Mouse (Mus musculus) thymus, adult 2 months (tissue): ENCODE results near the gene Rimbp2. TPM values are rescaled to one million over a fixed set of nuclear protein-coding genes. Genes with fewer than 3 reads are reported as not detected.

Source experiments
- DNase-seq: peaks from one replicate; pipeline ENCODE4 v3.0.0; 2021
- H3K27ac ChIP-seq: fragments of 200-500 bp; 2 replicates; pipeline ENCODE4 v1.5.1; 2012; ENCODE audit warnings: low read length, control low read depth; ENCODE audit not compliant: control insufficient read depth, insufficient read depth
- H3K27me3 ChIP-seq: fragments of 200-500 bp; 2 replicates; pipeline ENCODE4 v1.6.1; 2012; ENCODE audit warnings: mild to moderate bottlenecking, low read length, moderate library complexity, mixed read lengths; ENCODE audit not compliant: control insufficient read depth, insufficient read depth
- H3K36me3 ChIP-seq: fragments of 200-500 bp; 2 replicates; pipeline ENCODE4 v1.6.1; 2012; ENCODE audit warnings: mild to moderate bottlenecking, low read length, moderate library complexity; ENCODE audit not compliant: control insufficient read depth, insufficient read depth
- H3K4me1 ChIP-seq: fragments of 200-500 bp; replicated peaks from 2 replicates; pipeline ENCODE4 v1.6.1; 2012; ENCODE audit warnings: low read length; ENCODE audit not compliant: control insufficient read depth, insufficient read depth
- H3K4me3 ChIP-seq: fragments of 200-500 bp; 2 replicates; pipeline ENCODE4 v1.5.1; 2012; ENCODE audit warnings: mild to moderate bottlenecking, low read length, control low read depth, moderate library complexity; ENCODE audit not compliant: control insufficient read depth, insufficient read depth
- CTCF ChIP-seq: fragments of 200-500 bp; IDR thresholded peaks from 2 replicates; pipeline ENCODE4 v1.5.1; 2012; ENCODE audit warnings: mild to moderate bottlenecking, control low read depth, low read length, moderate library complexity, borderline replicate concordance; ENCODE audit not compliant: control insufficient read depth, poor library complexity, insufficient read depth; ENCODE audit errors: extremely low read depth
- POLR2A ChIP-seq: fragments of 200-500 bp; IDR thresholded peaks from 2 replicates; pipeline ENCODE4 v1.6.1; 2012; ENCODE audit warnings: mild to moderate bottlenecking, low read length, control low read depth, moderate library complexity; ENCODE audit not compliant: control insufficient read depth, poor library complexity, insufficient read depth; ENCODE audit errors: extremely low read depth
- WGBS: fragments of 180-500 bp; shearing (Covaris S2); methylation state at CpG from one replicate; pipeline ENCODE4 v1.1.7; 2018; 5-methylcytosine and 5-hydroxymethylcytosine counted together
- polyA plus RNA-seq: library from polyadenylated mRNA; depleted of rRNA; stranded (reverse); fragments of >200 nt; gene quantifications from 2 replicates; pipeline ENCODE4 v1.2.3, GENCODE M21; 2012

Rimbp2 gene
- polyA plus RNA-seq, 1 experiment = 0.11 TPM

DNA sequence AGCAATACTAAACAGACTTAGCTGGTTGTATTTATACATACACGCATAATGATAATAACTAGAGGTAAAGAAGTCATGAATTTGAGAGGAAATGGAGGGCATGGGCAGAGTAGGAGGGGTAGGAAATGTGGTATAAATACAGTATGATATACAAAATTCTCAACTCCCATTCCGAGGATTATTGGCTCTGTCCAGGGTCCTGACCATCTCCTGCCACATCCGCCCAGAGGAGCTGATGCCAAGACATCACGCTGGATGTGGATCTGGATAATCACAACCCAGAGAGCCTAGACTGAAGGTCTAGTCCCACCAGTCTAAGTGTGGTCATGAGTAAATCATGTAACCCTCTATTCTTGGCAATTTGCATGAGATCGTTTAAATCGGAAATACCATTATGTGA is 100.5 kb downstream of the Rimbp2 start:
- H3K4me3 ChIP-seq = no peak overlapping the region
- H3K4me1 ChIP-seq = no peaks in the 10 kb centered on the region
- H3K27ac ChIP-seq = no peak overlapping the region
- DNase-seq = no peak
- TF ChIP-seq POLR2A = no peak
- no peak for TF ChIP-seq CTCF
- no peaks in the 10 kb centered on the region for H3K36me3 ChIP-seq
- H3K27me3 ChIP-seq = no peaks in the 10 kb centered on the region
- WGBS = 64% methylated on average over 6 of the region's 6 CpGs

DNA sequence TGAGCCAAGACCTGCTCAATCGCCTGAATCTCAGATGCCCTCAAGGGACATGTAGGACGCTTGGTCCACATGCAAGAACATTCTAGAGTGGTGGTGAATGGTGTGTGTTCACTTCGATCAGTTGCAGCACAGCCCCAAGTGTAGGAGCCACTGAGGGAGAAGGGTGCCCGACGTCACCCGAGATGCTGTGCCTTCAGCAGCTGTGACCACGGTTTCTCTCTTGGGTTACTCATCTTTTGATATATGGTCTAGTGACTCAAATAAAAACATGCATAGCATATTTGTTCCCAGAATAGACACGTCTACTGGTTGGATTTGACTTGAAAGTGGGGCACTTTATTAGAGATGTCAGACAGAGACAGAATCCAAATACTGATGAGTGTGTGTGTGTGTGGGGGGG is 105.5 kb downstream of the Rimbp2 start:
- no peak for TF ChIP-seq POLR2A
- TF ChIP-seq CTCF = no peak
- WGBS = 90% methylated on average over 8 of the region's 8 CpGs

DNA sequence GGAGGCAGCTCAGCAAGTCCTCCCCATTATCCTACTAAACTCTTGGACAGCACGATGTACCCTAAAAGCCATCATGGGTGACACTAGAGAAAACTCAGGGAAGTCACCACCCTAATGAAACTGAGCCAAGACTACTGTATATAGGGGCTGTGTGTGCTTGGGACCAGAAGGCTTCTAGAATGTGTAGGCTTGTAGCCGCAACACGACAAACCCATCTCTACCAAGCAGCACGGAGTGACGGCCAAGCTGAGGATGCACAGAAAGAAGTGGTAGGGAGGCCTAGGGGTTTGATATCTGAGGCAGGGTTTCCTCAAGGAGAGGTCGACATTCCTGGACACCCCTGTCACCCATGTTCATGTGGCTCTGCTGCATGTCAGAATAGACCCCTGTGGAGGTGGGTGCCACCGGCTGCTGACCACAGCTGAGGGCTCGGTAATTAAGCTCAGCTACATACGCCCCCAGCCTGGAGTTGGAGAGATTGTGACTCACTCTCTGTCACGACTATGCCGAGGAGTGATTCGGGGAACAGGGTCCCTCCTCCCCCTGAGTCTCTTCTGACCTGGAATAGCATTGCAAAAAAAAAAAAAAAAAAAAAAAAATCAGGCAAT is 106.7 kb downstream of the Rimbp2 start:
- H3K27me3 ChIP-seq = no peaks in the 10 kb centered on the region
- TF ChIP-seq POLR2A = no peak
- H3K27ac ChIP-seq = no peak overlapping the region
- WGBS = 88% methylated on average over 12 of the region's 12 CpGs
- no peak overlapping the region for H3K4me3 ChIP-seq
- no peaks in the 10 kb centered on the region for H3K36me3 ChIP-seq
- DNase-seq = no peak
- H3K4me1 ChIP-seq = no peaks in the 10 kb centered on the region

More for the DNA sequence above, 105.5 kb downstream of the Rimbp2 start:
- Histone ChIP-seq H3K36me3 (no peaks in the 10 kb centered on the region), H3K4me3 (no peak overlapping the region), H3K27me3 (no peaks in the 10 kb centered on the region), H3K4me1 (no peaks in the 10 kb centered on the region), H3K27ac (no peak overlapping the region)
- no peak for DNase-seq

DNA sequence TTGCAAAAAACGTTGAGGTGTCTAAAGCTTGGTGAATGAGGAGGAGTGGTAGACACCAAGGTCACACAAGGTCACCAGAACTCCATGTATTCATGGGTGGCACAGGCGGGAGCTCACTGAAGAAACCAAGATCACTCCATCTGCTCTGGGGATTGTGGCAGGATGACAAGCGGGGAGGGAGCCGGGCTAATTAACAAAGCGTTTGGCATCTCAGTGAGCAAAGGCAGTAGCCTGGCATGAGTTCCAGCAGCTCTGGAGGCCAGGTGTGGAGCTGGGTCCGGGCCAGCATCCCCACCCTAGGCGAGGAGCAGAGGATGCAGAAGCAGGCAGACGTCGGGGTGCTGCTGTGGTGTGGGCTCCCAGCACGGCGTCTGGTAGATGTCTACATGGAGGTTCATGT is 108.3 kb downstream of the Rimbp2 start:
- TF ChIP-seq POLR2A (no peak), CTCF (no peak)
- H3K27ac ChIP-seq = no peak overlapping the region
- H3K27me3 ChIP-seq = no peaks in the 10 kb centered on the region
- H3K36me3 ChIP-seq = no peaks in the 10 kb centered on the region
- WGBS = 92% methylated on average over 11 of the region's 11 CpGs
- H3K4me3 ChIP-seq = no peak overlapping the region
- no peak for DNase-seq
- no peaks in the 10 kb centered on the region for H3K4me1 ChIP-seq

DNA sequence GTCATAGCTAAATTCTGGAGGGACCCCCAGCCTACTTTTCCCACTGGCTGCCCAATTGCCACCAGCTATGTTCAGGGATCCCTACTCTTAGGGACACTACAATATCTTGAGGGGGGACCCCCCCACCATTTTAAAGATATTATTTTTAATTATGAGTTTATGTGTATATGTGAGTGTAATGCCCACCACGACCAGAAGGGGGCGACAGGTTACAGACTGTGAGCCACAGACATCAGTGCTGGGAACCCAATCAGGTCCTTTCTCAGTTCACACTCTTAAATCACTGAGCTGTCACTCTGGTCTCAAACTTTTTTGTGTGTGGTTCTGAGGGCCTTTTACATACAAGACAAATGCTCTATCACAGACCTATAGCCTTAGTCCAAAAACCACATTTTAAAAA is 109.3 kb downstream of the Rimbp2 start:
- Histone ChIP-seq H3K36me3 (no peaks in the 10 kb centered on the region), H3K4me1 (no peaks in the 10 kb centered on the region), H3K4me3 (no peak overlapping the region), H3K27me3 (no peaks in the 10 kb centered on the region), H3K27ac (no peak overlapping the region)
- no peak for TF ChIP-seq CTCF
- no peak for TF ChIP-seq POLR2A
- 59% methylated on average over 2 of the region's 2 CpGs for WGBS
- DNase-seq = no peak

DNA sequence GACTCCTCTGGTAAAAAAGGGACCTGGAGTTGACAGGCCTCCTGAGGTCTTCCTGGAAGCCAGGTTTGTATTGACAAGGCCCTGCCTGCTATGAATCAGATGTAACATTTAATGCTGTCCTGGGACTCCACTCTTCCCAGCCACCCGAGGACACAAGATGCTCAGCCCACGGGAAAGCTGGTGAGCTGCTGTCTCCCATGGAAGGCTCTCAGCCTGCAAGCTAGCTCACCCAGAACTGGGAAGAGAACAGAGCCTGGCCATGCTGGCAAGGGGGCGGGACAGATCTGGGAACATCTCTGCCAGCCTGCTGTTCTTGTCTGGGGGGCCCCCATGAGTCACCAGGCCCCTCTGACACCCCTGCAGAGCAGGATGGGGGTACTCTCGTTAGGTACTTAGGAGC is 111.7 kb downstream of the Rimbp2 start:
- Histone ChIP-seq H3K4me1 (no peaks in the 10 kb centered on the region), H3K4me3 (no peak overlapping the region), H3K27ac (no peak overlapping the region), H3K36me3 (no peaks in the 10 kb centered on the region), H3K27me3 (no peaks in the 10 kb centered on the region)
- WGBS = 75% methylated on average over 4 of the region's 4 CpGs
- TF ChIP-seq CTCF = no peak
- no peak for TF ChIP-seq POLR2A
- no peak for DNase-seq

GRCm38 (mm10) chr5:128837045-128837444 is 116.2 kb downstream of the Rimbp2 start:
- 96% methylated on average over 7 of the region's 7 CpGs for WGBS

More at GRCm38 (mm10) chr5:128837045-128837444, 116.2 kb downstream of the Rimbp2 start:
- Histone ChIP-seq H3K36me3 (no peaks in the 10 kb centered on the region), H3K27me3 (no peaks in the 10 kb centered on the region), H3K4me1 (no peaks in the 10 kb centered on the region), H3K4me3 (no peak overlapping the region), H3K27ac (no peak overlapping the region)
- no peak for DNase-seq
- no peak for TF ChIP-seq CTCF
